ENCODE assay signal across 17 mouse cellular contexts in the genomic region with DNA sequence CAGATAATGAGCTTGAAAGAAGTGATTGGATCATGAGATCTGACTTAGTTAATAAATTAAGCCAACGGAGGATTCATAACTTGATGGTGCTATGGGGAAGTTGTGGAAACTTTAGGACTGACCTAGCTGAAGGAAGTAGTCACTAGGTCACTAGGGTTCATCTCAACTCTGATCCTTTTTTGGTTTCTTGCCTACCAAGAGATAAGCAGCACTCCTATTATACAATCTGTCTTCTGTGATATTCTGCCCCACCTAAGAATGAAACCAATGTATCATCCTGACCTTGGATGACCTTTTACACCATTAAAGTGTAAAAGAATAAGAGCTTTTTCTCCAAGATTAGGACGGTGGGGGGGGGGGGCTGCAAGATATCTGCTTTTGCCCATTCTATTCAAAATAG.
"Had no signal": no experiment of that assay in that cellular context is flagged by ENCODE, and none has a peak within 500 bp of the region (broad histone marks: within the 10 kb centered on the region; RNA-seq: fewer than 3 reads in every experiment).

No protein-coding gene starts in this region.

- H3K9ac ChIP-seq: liver, embryonic 12.5 days; liver, embryonic 14.5 days; lung, embryonic 15.5 days; midbrain, embryonic 12.5 days; midbrain, embryonic 15.5 days; neural tube, embryonic 12.5 days; stomach, embryonic 15.5 days had no signal

- H3K36me3 ChIP-seq: liver, embryonic 12.5 days; lung, embryonic 15.5 days; midbrain, embryonic 12.5 days; midbrain, embryonic 15.5 days; neural tube, embryonic 12.5 days; stomach, embryonic 15.5 days had no signal

- H3K27me3 ChIP-seq: liver, embryonic 12.5 days; lung, embryonic 15.5 days; midbrain, embryonic 12.5 days; midbrain, embryonic 15.5 days; neural tube, embryonic 12.5 days; stomach, embryonic 15.5 days had no signal

- DNase-seq: lung, adult 2 months; lung, postnatal 14 days; lung, postnatal 36 days; right cerebral cortex, postnatal 14 days; thymus, adult 2 months; thymus, postnatal 25 days; thymus, postnatal 4 days had no signal

- H3K27ac ChIP-seq: liver, embryonic 12.5 days; liver, embryonic 14.5 days; lung, embryonic 15.5 days; macrophage; midbrain, embryonic 12.5 days; midbrain, embryonic 15.5 days; neural tube, embryonic 12.5 days; stomach, embryonic 15.5 days; stomach, postnatal 0 days had no signal

- H3K4me3 ChIP-seq: liver, embryonic 12.5 days; lung, embryonic 15.5 days; midbrain, embryonic 12.5 days; midbrain, embryonic 15.5 days; neural tube, embryonic 12.5 days; stomach, embryonic 15.5 days had no signal

- ATAC-seq: liver, embryonic 12.5 days; lung, postnatal 0 days; midbrain, embryonic 15.5 days had no signal

- H3K4me2 ChIP-seq: liver, embryonic 12.5 days; lung, embryonic 15.5 days; midbrain, embryonic 12.5 days; midbrain, embryonic 15.5 days; neural tube, embryonic 12.5 days; stomach, embryonic 15.5 days had no signal

- H3K4me1 ChIP-seq: liver, embryonic 12.5 days; lung, embryonic 15.5 days; midbrain, embryonic 12.5 days; midbrain, embryonic 15.5 days; neural tube, embryonic 12.5 days; stomach, embryonic 15.5 days had no signal

- H3K9me3 ChIP-seq: liver, embryonic 12.5 days; lung, embryonic 15.5 days; midbrain, embryonic 15.5 days; stomach, embryonic 15.5 days had no signal
